Mouse (Mus musculus) C2C12 (cell line): ENCODE measurements around the gene Chrdl2. TPM values are rescaled to one million over a fixed set of nuclear protein-coding genes. Genes with fewer than 3 reads are reported as not detected.

Source experiments
- H3K27me3 ChIP-seq: one replicate; pipeline ENCODE4 v1.6.1; 2011; ENCODE audit not compliant: control insufficient read depth, insufficient read depth, insufficient read length
- H3K36me3 ChIP-seq: one replicate; pipeline ENCODE4 v1.6.1; 2011; ENCODE audit not compliant: control insufficient read depth, insufficient read depth
- H3K4me3 ChIP-seq: one replicate; pipeline ENCODE4 v1.5.1; 2011; ENCODE audit warnings: mild to moderate bottlenecking, control low read depth; ENCODE audit not compliant: poor library complexity, insufficient read depth, severe bottlenecking
- H3K79me2 ChIP-seq: one replicate; pipeline ENCODE4 v1.6.1; 2011; ENCODE audit not compliant: control insufficient read depth, insufficient read depth
- H3K79me3 ChIP-seq: one replicate; pipeline ENCODE4 v1.6.1; 2011; ENCODE audit warnings: low read depth, control low read depth
- H3ac ChIP-seq: one replicate; pipeline ENCODE3; 2011; ENCODE audit warnings: low read depth; ENCODE audit not compliant: control insufficient read depth, insufficient read length
- CEBPB ChIP-seq: IDR thresholded peaks from one replicate; pipeline ENCODE4 v1.6.1; 2011; ENCODE audit warnings: low read depth, mild to moderate bottlenecking, control low read depth, moderate library complexity
- CTCF ChIP-seq: IDR thresholded peaks from one replicate; pipeline ENCODE4 v1.5.1; 2011; ENCODE audit not compliant: control insufficient read depth, insufficient read depth, insufficient read length
- FOSL1 ChIP-seq: IDR thresholded peaks from one replicate; pipeline ENCODE4 v1.8.0; 2011; ENCODE audit warnings: mild to moderate bottlenecking, low read length; ENCODE audit not compliant: poor library complexity, insufficient read depth, severe bottlenecking
- MAX ChIP-seq: IDR thresholded peaks from one replicate; pipeline ENCODE4 v1.6.1; 2011; ENCODE audit warnings: mild to moderate bottlenecking, control low read depth
- MYOD1 ChIP-seq: IDR thresholded peaks from one replicate; pipeline ENCODE4 v1.6.1; 2011; ENCODE audit warnings: low read depth; ENCODE audit not compliant: control insufficient read depth, insufficient read length
- MYOG ChIP-seq: IDR thresholded peaks from one replicate; pipeline ENCODE4 v1.6.1; 2011; ENCODE audit not compliant: control insufficient read depth, insufficient read length; ENCODE audit errors: extremely low read depth
- USF1 ChIP-seq: IDR thresholded peaks from one replicate; pipeline ENCODE4 v1.6.1; 2011; ENCODE audit warnings: low read depth, mild to moderate bottlenecking, control low read depth, moderate library complexity
- polyA plus RNA-seq: library from polyadenylated mRNA; unstranded; fragments of >200 nt; fragmentation: generic; extraction: Trizol; gene quantifications from one replicate; pipeline ENCODE4 v1.2.1, GENCODE M21; 2012; ENCODE audit warnings: missing spikeins

Chrdl2 gene
- polyA plus RNA-seq, 1 experiment, result not detected

DNA sequence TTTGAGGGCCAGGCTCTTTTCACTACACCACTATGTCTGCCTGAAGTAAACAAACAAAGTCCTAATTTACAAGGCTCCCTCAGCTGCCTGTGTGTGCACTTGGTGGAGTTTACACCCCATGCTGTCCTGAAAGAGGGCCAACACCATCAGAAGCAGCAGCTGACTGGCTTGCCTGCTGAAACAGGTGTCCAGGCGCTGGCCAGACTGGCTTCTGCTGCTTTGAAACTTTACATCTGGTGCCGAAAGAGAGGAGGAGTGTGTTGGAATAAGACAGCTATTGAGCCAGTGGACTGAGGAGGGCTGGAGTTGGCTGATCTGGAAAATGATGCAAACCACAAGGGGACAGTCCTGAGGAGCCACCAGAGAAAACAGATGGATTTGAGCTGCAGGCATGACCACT is 68.0 kb downstream of the Chrdl2 start:
- Histone ChIP-seq H3K27me3 (no peaks in the 10 kb centered on the region), H3ac (no peak overlapping the region), H3K4me3 (no peak overlapping the region), H3K79me3 (no peaks in the 10 kb centered on the region), H3K79me2 (no peaks in the 10 kb centered on the region), H3K36me3 (no peaks in the 10 kb centered on the region)
- no peak for TF ChIP-seq CTCF
- TF ChIP-seq MYOG, result no peak
- TF ChIP-seq CEBPB, result no peak
- no peak for TF ChIP-seq MAX
- no peak for TF ChIP-seq MYOD1
- no peak for TF ChIP-seq FOSL1
- no peak for TF ChIP-seq USF1

DNA sequence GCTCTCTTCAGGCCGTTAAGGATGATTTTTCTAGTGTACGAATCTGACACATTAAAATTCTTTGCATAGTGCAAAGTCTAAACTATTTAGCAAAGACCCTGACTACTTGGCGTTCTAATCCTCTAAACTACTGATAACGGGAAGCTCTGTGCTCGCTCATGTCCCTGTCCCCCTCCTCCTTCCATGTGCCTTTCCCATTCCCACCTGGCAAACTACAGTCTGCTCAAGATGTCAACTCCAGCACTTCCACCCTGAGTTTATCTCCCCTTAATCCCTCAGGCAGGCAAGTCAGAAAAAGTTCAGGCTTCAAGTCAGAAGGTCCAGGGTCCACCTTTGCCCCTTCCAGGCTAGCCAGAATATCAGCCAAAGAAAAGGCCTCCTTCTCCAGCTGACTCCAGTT is 70.3 kb downstream of the Chrdl2 start:
- H3K79me3 ChIP-seq, result no peaks in the 10 kb centered on the region
- no peak for TF ChIP-seq USF1
- TF ChIP-seq MYOG, result no peak
- TF ChIP-seq CTCF, result no peak
- no peak for TF ChIP-seq MAX
- TF ChIP-seq MYOD1, result no peak
- no peak for TF ChIP-seq FOSL1
- TF ChIP-seq CEBPB, result no peak
- no peaks in the 10 kb centered on the region for H3K79me2 ChIP-seq
- no peaks in the 10 kb centered on the region for H3K27me3 ChIP-seq
- H3ac ChIP-seq, result no peak overlapping the region
- no peak overlapping the region for H3K4me3 ChIP-seq
- no peaks in the 10 kb centered on the region for H3K36me3 ChIP-seq

DNA sequence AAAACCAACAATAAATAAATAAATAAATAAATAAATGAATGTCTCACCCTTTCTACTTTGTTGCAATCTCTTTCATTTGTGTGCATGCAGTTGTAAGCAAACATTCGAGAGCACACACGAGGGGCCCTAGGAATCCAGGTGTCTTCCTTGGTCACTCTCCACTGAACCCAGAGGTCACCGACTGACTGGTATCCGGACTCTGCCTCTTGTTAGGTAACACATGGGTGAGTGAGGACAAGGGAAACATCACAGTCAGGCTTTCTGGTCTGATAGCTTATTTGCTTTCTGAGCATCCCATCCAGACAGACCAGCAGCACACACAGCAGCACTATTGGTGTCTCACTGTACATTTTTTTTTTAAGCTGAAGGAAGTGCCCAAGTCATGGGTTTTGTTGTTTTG is 71.1 kb downstream of the Chrdl2 start:
- H3K27me3 ChIP-seq, result no peaks in the 10 kb centered on the region
- no peak overlapping the region for H3K4me3 ChIP-seq
- TF ChIP-seq CEBPB, result no peak
- no peak for TF ChIP-seq MYOG
- no peaks in the 10 kb centered on the region for H3K79me3 ChIP-seq
- no peak overlapping the region for H3ac ChIP-seq
- H3K79me2 ChIP-seq, result no peaks in the 10 kb centered on the region
- peaks cover 5% of the 10 kb centered on the region for H3K36me3 ChIP-seq

DNA sequence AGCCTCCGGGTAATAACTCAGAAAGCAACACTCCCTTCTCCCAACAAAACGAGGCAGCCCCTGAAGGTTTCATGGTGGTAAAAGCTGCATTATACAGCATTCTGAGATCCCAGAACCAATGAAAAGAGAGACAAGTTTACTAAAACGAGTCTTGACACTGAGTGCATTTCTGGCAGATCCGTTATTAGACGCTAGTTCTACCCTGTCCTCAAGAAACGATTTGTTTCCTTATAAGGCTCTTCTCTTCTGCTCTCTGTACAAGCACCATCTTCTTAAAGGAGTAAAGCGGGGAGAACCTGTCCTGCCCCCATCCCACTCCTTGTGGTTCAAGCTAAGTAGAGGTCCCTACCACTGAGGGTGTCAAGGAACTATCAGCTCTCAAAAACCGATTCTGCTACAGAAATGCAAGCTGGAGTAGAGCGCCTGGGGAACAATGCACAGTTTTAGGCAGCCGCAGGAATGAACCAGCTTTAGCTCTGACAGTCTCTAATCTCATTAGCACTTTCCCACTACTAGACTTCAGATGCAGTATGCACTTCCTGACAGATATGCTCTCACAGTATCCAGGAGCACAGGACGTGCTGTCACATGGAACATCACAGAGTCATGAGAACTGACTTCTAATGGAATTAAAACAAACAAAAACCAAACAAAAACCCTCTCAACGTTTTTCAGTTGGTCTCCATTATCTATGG is 74.3 kb downstream of the Chrdl2 start:
- no peaks in the 10 kb centered on the region for H3K79me3 ChIP-seq
- H3K27me3 ChIP-seq, result no peaks in the 10 kb centered on the region
- no peak overlapping the region for H3K4me3 ChIP-seq
- no peak overlapping the region for H3ac ChIP-seq
- H3K36me3 ChIP-seq, result peaks cover 24% of the 10 kb centered on the region
- no peaks in the 10 kb centered on the region for H3K79me2 ChIP-seq
- TF ChIP-seq CEBPB, result no peak
- TF ChIP-seq MAX, result no peak
- no peak for TF ChIP-seq MYOD1
- no peak for TF ChIP-seq FOSL1
- no peak for TF ChIP-seq CTCF
- TF ChIP-seq USF1, result no peak
- no peak for TF ChIP-seq MYOG

DNA sequence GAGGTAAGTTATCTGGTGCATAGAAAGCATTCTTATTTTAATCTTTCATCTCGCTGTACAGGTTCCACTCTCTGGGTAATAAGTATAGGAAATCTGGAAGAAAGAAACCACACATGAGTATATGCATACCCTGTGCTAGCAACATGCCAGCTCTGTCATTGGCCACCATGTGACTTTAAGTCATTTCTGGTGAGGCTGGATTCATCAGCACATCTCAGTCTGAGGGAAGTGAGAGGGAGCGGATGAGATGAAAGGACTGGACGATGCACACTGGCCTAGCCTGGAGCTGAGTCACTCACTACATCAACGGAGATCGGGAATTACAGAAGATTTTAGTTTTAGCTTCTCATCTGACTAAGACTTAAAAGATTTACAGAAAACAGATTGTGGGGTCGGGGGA is 76.9 kb downstream of the Chrdl2 start:
- Histone ChIP-seq H3K27me3 (no peaks in the 10 kb centered on the region), H3ac (no peak overlapping the region), H3K79me3 (no peaks in the 10 kb centered on the region), H3K4me3 (no peak overlapping the region), H3K36me3 (peaks cover 49% of the 10 kb centered on the region), H3K79me2 (no peaks in the 10 kb centered on the region)
- TF ChIP-seq USF1, result no peak
- no peak for TF ChIP-seq MAX

DNA sequence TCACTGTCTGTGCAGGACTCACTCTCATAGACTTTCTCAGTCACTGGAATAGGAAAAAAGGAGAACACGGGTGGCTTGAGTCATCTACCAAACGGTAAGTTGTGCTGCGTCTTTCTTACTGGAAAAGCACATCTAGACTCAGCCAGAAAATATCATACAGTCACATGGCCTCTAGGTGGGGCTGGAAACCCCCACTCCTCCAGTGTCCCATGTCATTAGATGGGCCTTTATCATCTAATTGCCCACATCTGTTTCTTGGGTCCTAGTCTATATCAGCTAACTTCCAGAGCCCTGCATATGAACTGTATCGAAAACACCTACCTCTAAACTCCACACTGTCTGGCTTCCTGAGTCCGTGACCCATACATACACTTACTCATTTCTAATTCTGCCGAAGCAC is 77.8 kb downstream of the Chrdl2 start:
- TF ChIP-seq FOSL1 (no peak), MAX (no peak)
- Histone ChIP-seq H3K79me3 (no peaks in the 10 kb centered on the region), H3K27me3 (no peaks in the 10 kb centered on the region), H3K79me2 (no peaks in the 10 kb centered on the region), H3ac (no peak overlapping the region), H3K4me3 (no peak overlapping the region), H3K36me3 (peaks cover 55% of the 10 kb centered on the region)

Other genes with a start within 250 kb of the Chrdl2 start
- not detected for gene Olfr521, start 242.7 kb upstream of the Chrdl2 start, polyA plus RNA-seq
- 0.75 TPM for gene Neu3, start 177.8 kb upstream of the Chrdl2 start, polyA plus RNA-seq
- gene Xrra1, start 147.1 kb upstream of the Chrdl2 start, polyA plus RNA-seq, result 0.11 TPM
- gene Spcs2, start 142.7 kb upstream of the Chrdl2 start, polyA plus RNA-seq, result 152 TPM
- 3.2 TPM for gene Rnf169, start 25.7 kb upstream of the Chrdl2 start, polyA plus RNA-seq
- 19.8 TPM for gene Pold3, start 115.4 kb downstream of the Chrdl2 start, polyA plus RNA-seq
- gene Lipt2, start 153.1 kb downstream of the Chrdl2 start, polyA plus RNA-seq, result 5.6 TPM
- not detected for gene Kcne3, start 170.3 kb downstream of the Chrdl2 start, polyA plus RNA-seq
- 0.90 TPM for gene Pgm2l1, start 221.2 kb downstream of the Chrdl2 start, polyA plus RNA-seq